Mouse (Mus musculus) ovary, postnatal 10 days (tissue): ENCODE measurements at regions not wholly inside any gene's neighbourhood (a gene's known extent, or its start where the extent isn't known, plus 50 kb on each side); places are given as distances from the start of the nearest gene placed in this dataset.

ENCODE experiments used
- DNase-seq: peaks from one replicate; pipeline ENCODE4 v3.0.0; 2022; ENCODE audit warnings: low spot score

DNA sequence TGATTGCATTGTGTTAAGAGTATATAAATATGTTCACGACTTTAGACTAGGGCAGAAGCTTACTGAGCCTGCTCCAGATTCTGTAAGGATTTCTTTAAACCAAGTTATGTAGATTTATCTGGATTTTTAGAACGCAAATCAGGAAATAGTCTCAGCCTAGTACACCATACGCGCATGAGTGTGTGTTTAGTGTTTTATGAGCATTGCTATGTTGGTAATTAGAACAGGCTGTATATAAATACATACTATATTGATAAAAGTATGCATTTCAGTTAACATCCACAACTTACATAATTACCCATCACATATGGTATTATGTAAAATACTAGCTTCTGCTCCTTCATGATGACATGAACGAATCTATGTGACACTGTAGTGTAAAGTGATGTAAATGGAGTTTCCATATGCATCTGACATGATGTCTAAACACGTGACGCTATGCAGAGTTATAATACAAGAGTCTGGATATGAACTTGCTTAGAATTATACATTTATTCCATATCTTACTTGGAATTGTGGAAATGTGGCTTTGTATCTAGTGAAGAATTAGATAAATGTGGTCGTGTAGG, 332.6 kb upstream of the Tmc3 start:
- no peak for DNase-seq

DNA sequence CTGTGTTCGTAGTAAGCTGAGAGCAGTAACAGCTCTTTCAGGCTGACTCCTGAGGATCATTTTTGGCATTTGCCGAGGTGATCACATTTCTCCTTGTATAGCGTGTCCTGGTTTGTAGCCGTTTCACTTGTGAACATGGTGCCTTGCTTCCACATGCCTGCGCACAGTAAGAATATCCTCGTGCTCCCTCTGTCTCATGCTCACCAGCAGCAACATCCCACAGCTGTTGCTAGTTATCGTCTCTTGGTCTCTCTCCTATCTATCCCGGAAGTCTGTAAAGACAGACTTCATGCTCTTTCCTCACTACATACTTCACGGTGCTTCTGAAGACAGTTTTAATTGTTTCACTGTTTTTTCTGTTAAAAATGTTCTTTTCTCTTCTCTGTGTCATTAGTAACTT, 331.7 kb upstream of the Tmc3 start:
- DNase-seq = no peak

DNA sequence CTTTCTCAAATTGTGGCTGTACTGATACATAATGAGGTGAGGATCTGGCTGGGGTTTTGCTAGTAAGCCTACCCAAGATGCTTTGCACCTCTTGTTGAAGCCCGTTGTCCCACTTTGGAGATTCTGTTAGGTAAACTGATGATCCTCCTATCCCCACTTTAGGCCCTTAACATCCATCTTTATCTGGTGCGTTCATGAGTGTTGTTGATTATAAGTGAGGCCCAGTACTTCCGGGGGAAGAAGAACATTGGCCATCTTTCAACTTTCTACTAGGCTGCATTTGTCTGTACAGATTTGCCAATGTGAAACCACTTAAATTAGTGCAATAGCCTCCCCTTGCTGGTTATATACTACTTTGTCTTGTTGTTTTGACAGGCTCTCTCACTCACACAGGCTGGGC, 331.3 kb upstream of the Tmc3 start:
- DNase-seq = no peak

DNA sequence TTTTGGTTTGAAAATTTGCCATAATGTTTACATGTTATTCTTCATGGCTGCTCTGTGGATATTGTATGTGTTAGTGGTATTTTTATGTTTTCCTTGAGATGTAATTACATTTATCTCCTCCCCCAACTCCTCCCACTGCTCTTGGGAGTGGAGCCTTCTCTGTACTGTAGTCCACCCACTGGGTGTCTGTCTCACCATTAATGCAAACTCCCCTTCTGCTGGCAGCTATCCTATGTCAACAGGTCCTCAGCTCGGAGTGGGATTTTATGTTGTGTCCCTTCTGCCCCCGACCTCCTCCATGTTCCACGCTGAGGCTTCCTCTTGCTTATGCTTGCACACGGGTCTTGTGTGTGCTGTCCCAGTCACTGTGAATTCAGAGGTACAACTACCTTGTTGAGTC, 330.3 kb upstream of the Tmc3 start:
- DNase-seq = no peak

DNA sequence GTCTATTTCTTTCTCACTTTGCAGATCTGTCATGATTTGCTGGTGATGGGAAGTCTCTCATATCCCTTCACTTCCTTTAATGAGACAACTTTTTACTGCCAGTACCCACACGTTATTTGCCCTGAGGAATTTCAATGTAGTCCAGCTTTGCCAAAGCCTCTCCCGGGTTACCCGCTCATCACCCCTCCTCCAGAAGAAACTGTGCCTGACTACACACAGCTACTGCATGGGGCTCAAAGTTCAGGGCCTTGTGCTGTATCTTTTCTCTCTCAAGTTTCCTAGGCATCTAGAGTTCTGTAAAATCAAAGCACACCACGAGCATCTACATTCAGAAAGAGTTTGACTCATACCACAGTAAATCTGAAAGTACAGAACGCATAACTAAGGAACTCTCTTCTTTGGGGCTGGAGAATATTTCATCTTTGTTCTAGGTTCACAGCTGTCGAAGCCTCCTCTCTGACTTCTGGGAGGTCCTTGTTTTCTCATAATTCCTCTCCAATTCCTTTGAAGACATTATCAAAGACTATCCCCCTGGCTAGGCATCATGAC, 328.4 kb upstream of the Tmc3 start:
- no peak for DNase-seq

DNA sequence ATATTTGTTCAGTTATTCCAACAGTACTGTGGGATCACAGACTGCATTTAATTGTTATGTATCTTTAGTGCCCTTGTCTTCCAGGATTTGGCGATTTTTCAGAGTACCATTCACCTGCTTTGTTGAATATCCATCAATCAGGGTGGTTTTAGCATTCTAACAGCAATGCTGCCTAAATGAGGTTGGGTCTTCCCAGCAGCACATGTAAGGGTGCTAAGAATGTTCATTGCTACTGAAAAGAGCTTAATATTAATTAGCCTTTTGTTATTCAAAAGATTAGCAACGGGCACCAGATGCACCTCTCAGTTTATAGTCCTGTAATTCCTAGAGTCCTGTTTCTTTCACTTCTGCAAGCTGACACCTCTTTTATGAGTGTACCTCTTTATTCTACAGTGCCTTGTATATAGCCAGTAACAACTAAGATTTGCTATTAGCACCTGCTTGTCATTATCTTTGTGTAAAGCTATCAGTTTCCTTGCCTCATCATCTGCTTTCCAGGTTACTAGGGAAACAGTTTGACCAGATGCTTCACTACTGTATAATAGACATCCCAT, 326.3 kb upstream of the Tmc3 start:
- DNase-seq = no peak

DNA sequence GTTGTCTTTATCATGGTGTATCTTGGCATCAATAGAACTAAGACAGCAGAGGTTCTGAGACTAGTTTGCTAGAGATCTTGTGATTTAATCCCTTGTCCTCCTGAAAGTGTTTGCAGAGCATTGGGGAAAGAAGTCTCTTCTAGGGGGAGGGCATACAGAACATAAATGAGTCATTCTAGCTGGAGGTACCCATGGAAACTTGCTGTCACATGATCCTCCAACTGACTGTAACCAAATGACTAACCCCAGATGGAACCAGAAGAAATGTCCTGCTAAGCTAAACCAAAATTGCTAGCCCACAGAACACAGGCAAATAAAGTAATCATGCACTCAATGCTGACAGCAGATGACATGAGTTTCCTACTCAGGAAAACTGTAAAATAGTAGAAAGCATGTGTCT, 323.2 kb upstream of the Tmc3 start:
- DNase-seq = no peak

DNA sequence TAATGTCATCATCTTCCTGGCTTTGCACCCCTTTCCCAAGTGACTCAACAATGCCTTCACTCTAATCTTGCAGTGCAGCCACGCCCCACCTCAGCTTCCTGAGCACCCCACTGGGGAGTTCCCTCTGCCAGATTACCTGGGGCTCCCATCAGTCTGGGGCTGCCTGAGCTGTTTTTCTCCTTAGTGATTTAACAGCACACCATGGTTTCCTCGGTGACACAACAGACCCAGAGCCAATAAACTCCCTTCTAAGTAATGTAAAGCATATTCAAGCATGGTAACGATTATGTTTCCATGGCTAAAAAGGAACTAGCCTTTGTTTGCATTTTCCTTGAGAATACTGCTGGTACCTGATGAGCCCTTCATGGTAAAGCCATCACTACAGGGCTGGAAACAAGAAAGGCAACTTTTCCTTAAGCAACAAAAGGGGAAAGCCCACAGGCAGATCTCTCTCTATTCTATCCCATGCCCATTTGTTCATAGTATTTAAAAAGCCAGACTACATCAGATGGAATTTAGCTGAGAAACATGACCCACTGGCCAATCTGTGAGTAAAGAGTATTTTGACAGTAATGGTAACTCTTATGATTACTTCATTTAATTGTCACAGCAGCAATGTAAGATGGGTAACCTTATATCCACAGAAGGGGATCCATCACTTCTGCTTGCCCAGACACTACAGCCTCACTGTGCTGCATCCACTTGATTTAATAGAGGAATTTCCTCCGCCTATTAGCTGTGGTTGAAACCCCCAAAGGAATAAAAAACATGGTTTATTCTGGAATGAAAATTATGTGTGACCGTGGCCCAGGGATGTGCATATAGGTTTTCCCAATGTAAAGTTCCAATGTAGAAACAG, 294.6 kb upstream of the Tmc3 start:
- DNase-seq = no peak

DNA sequence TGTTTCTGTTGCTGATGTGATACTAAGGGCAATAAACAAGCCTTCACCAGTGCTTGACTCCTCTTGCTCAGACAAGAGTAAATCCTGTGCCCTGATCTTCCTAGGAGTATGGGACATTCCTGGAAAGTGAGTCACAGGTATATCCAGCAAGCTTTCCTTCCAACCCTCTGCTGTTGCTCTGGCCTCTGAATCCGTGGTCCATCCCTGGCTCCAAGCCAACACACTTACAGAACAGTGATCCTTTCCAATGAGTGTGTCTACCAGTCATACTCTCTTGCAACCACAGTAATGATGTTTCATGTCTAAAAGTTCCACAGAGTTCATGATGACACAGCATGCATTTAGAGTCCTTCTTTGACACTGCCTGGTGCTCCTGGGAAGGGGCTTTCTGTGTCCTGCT, 277.6 kb upstream of the Tmc3 start:
- DNase-seq = no peak

DNA sequence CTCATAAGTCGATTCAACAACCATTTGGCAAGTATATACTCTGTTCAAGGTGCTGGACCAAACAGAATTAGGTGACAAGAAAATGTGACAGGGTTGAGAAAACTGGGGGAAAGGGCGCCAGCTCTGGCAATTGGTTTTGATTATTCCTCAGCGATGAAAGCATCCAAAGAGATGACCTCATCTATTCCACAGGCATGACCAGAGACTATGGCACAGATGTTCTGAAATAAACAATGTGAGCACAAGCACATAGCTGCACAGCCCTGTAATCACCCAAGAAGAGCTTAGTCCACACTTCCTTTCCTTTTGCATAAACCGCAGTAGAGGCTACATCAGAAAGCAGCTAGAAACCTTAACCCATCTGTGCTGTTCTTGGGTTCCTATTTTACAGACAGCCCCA, 272.6 kb upstream of the Tmc3 start:
- DNase-seq = no peak

DNA sequence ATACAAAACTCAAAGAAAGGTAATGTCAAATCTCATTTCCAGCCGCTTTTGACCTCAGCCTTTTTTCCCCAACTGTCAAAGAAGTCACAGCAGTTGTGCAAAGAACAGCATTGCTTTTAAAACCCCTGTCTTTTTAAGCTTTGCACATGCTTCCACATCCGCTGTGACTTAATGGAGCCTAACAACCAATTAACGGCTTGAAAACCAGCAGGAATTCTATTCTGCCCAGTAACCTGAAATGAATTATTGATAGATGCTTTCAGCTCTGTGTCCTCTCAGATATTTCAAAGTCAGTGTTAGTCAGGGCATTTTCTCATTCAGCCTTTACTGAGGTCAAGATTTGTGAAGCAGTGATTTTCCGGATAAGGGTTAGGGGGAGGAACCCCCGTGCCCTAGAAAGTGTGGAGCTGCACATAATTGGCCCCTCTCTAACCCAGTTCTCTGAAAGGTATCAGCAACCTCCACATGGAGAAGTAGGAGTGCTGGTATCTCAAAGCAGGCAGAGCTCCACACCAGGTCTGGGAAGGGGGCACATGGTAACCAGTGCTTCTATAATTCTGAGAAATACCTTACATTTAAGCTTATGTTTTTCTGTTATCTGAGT, 254.8 kb upstream of the Tmc3 start:
- no peak for DNase-seq

DNA sequence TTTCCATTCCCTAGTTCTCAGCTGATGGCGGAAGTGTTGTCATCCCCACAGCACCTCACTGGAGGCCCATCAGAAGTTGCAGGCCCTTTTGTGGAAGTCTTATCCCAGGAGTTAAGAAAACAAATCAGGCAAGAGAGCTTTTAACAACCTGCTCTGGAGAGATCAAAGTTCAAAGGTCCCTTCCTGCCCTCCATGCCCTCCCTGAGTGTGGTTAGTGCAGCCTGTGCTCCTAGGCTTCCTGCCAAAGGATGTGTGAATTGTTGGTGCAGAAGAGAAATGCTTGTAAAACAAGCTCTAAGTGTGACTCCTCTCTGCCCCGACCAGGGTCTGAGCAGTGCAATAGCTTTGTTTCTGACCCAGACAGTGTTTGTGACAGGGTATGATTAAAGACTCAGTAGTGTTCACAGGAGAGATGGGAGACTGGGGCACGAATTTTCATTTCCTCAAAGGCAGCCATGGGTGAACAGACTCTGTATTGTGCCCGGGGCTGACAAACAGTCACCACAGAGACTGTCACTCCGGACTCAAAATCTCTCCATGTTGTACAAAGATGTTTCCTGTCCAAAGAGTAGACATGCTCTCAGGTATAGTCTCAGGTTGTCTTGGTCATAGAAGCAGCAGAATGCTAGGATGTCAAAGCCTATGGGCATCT, 237.5 kb upstream of the Tmc3 start:
- no peak for DNase-seq

DNA sequence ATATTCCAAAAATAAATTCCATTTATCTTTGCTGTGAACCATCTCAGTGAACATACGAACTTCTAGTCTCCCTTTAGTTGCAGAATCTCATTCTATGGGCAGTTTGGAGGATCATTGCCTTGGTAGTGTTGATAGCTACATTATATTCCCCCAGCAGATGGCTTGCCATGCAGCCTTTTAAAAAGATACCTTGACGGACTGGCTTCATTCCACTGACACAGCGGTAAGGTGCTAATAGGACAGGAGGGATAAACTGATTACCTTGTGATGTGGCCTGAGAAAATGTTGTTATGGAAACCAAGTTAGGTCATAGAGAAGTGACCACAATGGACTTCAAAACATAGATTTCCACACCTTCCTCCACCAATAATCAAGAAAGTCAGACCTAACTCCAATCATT, 215.5 kb upstream of the Tmc3 start:
- no peak for DNase-seq

DNA sequence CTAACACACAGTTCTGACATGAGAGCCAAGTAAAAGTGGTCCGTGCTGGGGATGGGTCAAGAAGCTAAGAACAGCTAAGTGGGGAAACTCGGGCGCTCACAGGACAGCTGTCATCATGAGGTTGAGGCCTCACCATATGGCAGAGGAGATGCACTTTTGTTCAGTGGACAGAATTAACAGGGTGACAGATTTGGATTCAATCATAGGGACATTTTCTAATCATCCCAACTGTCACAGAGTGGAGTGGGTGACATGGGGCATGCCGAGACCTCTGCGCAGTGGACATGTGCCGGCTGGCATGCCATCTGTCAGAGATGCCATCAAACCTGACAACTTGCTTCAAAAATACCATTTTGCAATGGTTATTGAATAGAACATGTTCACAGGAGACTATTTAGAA, 215.1 kb upstream of the Tmc3 start:
- no peak for DNase-seq

DNA sequence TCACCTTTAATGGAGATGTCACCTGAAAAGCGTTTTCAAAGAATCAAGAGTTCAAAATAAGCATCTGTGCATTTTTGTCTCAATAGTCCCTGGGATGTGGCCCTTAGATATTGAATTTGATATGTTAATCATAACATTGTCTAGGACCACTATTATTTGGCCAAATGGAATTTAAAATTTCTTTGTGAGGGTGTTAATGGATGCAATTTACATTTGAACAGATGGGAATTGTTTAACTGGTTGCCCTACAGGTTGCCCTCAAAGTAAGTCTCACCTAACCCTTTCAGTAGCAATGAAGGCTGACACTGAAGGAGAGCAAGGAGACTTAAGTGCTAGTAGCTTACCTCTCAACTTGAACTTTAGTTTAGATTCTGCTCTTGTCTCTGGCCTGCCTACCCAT, 207.9 kb upstream of the Tmc3 start:
- no peak for DNase-seq

DNA sequence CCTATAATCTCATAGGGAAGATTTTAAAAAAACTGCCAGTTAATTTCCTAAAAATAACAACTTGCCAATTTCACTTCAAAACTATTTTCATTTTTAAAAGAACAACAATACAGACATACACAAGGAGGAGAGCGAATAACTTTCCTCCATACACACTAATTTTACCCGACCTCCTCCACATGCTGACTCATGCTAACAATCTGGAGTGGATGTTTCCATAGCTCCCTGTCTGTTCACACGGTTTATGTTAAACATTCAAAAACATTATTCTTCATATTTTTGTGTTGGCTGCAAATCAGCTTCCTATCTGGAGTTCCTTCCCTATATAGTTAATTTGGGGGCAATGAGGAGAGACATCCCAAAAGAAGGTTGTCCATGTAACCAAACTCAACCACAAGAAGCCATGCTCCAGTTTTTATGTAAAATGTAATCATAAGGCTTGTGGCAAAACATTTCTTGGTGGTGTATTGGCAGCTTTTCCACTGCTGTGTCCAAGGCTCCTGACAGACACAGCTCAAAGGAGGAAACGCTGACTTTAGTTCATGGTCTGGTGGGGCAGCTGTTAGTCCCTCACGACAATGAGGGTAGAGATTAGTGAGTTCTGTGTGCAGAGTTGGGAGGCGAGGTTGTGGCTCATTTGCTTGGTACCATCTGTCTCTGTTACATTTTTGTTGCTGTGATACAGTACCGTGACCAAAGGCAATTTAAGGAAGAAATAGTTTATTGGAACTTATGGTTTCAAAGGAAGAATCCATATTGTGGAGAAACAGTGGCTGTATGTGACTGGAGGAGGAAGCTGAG, 203.1 kb upstream of the Tmc3 start:
- no peak for DNase-seq

DNA sequence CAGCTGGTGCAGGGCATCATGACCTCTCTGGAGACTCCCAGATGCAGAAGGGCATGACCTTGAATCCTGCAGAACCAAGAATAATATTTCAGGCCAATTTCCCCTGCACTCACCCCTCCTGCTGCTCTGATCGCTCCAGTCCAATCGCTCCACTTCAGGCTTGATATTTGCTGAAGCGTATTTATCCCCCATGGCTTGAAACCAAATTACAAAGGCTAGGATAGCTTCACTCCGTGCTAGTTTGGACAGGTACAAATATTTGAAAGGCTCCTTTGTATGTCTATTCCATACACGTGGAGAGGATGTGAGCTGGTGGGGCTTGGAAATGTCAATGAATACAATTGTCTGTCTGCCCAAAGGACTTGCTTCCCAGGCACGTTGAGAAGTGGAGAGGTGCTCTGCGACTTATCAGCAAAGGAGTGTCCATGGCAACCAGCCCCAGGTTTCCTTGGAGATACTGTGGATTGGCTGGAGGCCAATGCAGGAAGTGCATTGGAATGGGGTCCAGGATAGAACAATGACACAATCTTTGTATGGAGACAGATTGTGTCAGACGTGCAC, 201.8 kb upstream of the Tmc3 start:
- DNase-seq = no peak

DNA sequence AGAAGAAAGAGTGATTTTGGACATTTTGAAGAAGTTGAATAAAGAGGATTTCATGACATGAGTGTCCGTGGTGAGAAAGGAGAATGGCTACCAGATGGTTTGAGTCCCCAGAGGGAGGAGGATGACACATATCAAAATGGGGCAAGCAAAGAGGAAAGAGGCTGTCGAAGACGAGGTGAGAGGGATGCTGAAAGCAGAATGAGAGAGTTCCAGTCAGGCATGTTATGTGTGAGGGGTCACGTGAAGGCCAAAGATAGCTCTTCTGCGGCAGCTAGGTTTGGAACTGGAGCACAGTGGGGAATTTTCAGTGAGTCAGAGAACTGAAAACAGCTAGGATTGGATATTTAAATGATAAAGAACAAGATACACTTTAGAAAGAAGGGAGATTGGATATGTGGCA, 193.3 kb upstream of the Tmc3 start:
- DNase-seq = no peak

DNA sequence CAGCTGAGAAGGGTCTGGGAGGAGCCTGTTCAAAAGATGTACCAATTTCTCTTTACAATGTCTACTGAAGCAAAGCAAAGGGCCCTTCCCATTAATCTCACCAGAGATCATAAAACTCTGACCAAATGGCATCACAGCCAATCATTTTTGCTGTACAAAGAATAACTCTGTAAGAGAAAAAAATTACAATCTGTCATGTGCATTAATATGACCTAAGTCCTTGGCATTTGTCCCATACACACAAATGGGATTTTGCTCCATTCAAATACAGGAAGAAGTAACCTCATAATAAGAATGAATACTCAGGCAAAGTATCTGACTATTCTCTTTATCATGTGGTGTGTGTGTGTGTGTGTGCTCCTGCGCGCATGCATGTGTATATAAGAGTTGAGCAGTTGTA, 192.5 kb upstream of the Tmc3 start:
- no peak for DNase-seq

DNA sequence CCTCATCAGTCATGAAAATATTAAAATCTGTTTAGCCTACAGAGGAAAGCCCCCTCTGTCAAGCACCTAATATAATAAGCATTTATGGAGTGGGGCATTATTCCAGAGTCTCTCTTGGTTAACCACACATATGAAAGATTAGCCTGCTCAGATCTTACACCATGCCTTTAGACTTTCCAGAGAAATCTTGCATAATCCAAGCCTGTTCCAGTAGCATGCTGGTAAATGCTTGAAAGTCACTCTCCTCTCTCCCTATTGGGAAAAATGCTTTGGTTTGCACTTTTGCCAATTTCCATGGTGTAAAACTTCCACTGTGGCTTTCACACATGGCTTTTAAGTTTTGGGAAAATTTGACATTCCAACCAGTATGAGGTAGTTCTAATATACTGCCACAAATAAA, 192.1 kb upstream of the Tmc3 start:
- DNase-seq = no peak

DNA sequence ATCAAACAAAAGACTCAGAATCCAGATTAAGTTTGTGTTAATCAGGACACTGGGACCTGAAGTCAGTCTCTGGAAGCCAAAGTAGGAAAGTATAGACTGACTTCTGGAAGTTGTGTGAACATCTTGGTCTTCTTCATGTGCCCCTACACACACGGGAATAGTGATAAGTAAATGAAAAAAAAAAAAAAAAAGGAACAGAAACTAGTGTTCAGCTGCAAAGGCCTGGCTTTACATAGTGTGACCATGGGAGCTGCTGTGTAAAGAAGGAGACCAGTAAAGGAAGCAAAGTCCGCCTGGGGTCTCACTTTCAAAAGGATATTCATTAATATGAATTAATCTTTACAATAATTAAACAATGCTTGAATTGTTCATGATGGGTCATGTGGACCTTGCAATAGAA, 190.6 kb upstream of the Tmc3 start:
- no peak for DNase-seq
